Mouse (Mus musculus): ENCODE data around the gene Zfp362.
A peak's percentile ranks its signal among the peaks of the same experiment; 100 is the strongest.

The Zfp362 gene

GRCm38 (mm10) chr4:128727721-128728430 is 78.0 kb downstream of the Zfp362 start:
- DNase-seq, result peak; percentile 69

- DNase-seq, result peak; percentile 90
Observed at GRCm38 (mm10) chr4:128727019-128727720, 78.7 kb downstream of the Zfp362 start.

DNA sequence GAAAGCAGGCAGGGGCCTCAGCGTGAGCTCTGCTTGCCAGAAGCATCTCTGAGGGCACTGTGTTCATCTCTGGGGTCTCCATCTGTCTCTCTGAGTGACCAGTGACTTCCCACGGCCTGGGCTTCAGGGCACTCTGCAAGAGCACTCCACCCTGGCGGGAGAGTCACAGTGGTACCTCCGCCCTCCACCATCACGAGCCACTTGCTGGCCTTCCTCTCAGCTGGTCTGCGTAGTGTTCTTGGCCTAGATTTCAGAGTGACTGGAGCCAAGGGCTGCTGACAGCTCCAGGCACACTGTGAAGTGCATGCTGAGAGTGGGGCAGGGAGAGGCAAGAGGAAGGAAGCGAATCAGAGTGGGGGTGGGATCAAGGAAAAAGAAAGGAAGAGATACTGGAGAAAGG is 81.8 kb downstream of the Zfp362 start:
- DNase-seq, result no peak

DNA sequence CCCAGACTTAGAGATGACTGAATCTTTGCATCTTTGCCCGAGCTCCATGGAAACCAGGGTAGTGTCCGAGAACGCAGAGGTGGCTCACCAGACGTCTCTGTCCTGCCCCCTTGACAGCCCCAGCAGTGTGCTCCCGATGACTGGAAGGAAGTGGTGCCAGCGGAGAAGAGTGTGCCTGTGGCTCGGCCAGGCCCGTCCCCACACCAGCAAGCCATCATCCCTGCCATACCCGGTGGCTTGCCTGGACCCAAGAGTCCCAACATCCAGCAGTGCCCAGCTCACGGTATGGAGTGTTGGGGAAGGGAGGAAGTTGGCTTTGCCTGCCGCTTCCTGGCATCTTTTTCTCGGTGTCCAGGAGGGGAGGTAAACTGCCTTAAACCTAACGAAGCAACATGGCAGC is 82.4 kb downstream of the Zfp362 start:
- DNase-seq, result no peak

Data from kidney, adult 18-20 months (tissue).